Comparison of ENCODE assay signal across 17 mouse cellular contexts in genomic region chr2:5194701-5195215, GRCm38 (mm10). TPM values are rescaled to one million over a fixed set of nuclear protein-coding genes. Genes with fewer than 3 reads are reported as not detected.
A peak's percentile ranks its signal among the peaks of the same experiment; 100 is the strongest.
DNase-seq lines count a peak whose midpoint lies in the region; ATAC-seq and TF ChIP-seq lines count a peak whose summit lies in the region.
"Had no signal": no experiment of that assay in that cellular context is flagged by ENCODE, and none has a peak within 500 bp of the region (broad histone marks: within the 10 kb centered on the region; RNA-seq: fewer than 3 reads in every experiment).

No protein-coding gene starts in this region.

- no peak overlapping the region for H3K4me2 ChIP-seq in forebrain, embryonic 14.5 days (ENCODE audit: low read length)
- no peak overlapping the region for H3K4me2 ChIP-seq in forebrain, embryonic 11.5 days (ENCODE audit: low read depth, low read length, severe bottlenecking)
- no peak overlapping the region for H3K4me2 ChIP-seq in lung, embryonic 14.5 days
- no peak overlapping the region for H3K4me2 ChIP-seq in embryonic facial prominence, embryonic 15.5 days (replicated peaks)
- H3K4me2 ChIP-seq: hindbrain, embryonic 13.5 days; liver, embryonic 12.5 days had no signal

- in situ Hi-C loops in Patski (cut with MboI; ENCODE audit: low pct_unique_long_range_greater_than_20kb): no loop called here

- H3K27ac ChIP-seq in forebrain, embryonic 14.5 days (ENCODE audit: low read depth, low read length): no peak overlapping the region
- no peak overlapping the region for H3K27ac ChIP-seq in forebrain, embryonic 11.5 days (ENCODE audit: low read depth, low read length)
- H3K27ac ChIP-seq in lung, embryonic 14.5 days (ENCODE audit: low read depth): no peak overlapping the region
- H3K27ac ChIP-seq in embryonic facial prominence, embryonic 15.5 days (replicated peaks): 0 out of 2 replicates have a peak overlapping the region, but pooled peaks have one; percentile 1
- H3K27ac ChIP-seq: heart, embryonic 10.5 days; hindbrain, embryonic 13.5 days; liver, embryonic 12.5 days had no signal

- DNase-seq in forebrain, embryonic 14.5 days (ENCODE audit: low spot score): peak; percentile 34
- DNase-seq in forebrain, embryonic 11.5 days (ENCODE audit: low spot score): no peak
- DNase-seq in lung, embryonic 14.5 days: peak; percentile 62
- no peak for DNase-seq in lung, postnatal 10 days
- DNase-seq in Patski (ENCODE audit: low read depth, low spot score): peak; percentile 46
- DNase-seq in ovary, postnatal 14 days (ENCODE audit: low spot score): no peak
- DNase-seq: B cell, adult 2 months; cerebellum, adult 11-12 months; gastrocnemius, postnatal 14 days; heart, postnatal 10 days; kidney, adult 8-10 months; thymus, postnatal 14 days had no signal

- no peaks in the 10 kb centered on the region for H3K36me3 ChIP-seq in forebrain, embryonic 14.5 days (ENCODE audit: control insufficient read depth, insufficient read depth, low read length)
- no peaks in the 10 kb centered on the region for H3K36me3 ChIP-seq in forebrain, embryonic 11.5 days (ENCODE audit: control insufficient read depth, insufficient read depth, low read length)
- no peaks in the 10 kb centered on the region for H3K36me3 ChIP-seq in lung, embryonic 14.5 days (ENCODE audit: insufficient read depth)
- H3K36me3 ChIP-seq in embryonic facial prominence, embryonic 15.5 days: no peaks in the 10 kb centered on the region
- H3K36me3 ChIP-seq: heart, embryonic 10.5 days; hindbrain, embryonic 13.5 days; liver, embryonic 12.5 days had no signal

- H3K27me3 ChIP-seq in forebrain, embryonic 14.5 days (replicated peaks; ENCODE audit: control insufficient read depth, insufficient read depth, low read length): no peaks in the 10 kb centered on the region
- H3K27me3 ChIP-seq in forebrain, embryonic 11.5 days (ENCODE audit: control insufficient read depth, insufficient read depth, low read length): no peaks in the 10 kb centered on the region
- no peaks in the 10 kb centered on the region for H3K27me3 ChIP-seq in lung, embryonic 14.5 days (ENCODE audit: insufficient read depth, low read length)
- H3K27me3 ChIP-seq in Patski: no peaks in the 10 kb centered on the region
- no peaks in the 10 kb centered on the region for H3K27me3 ChIP-seq in embryonic facial prominence, embryonic 15.5 days
- H3K27me3 ChIP-seq: liver, embryonic 12.5 days had no signal

- H3K4me3 ChIP-seq in forebrain, embryonic 14.5 days (ENCODE audit: low read depth, low read length): no peak overlapping the region
- no peak overlapping the region for H3K4me3 ChIP-seq in forebrain, embryonic 11.5 days (ENCODE audit: low read depth, low read length)
- no peak overlapping the region for H3K4me3 ChIP-seq in lung, embryonic 14.5 days (ENCODE audit: low read depth, low read length)
- no peak overlapping the region for H3K4me3 ChIP-seq in embryonic facial prominence, embryonic 15.5 days (replicated peaks)
- H3K4me3 ChIP-seq: heart, embryonic 10.5 days; hindbrain, embryonic 13.5 days; liver, embryonic 12.5 days had no signal

- WGBS in forebrain, embryonic 14.5 days: 78% methylated on average over 6 of the region's 6 CpGs
- WGBS in forebrain, embryonic 11.5 days: 86% methylated on average over 6 of the region's 6 CpGs
- WGBS in lung, embryonic 14.5 days: 55% methylated on average over 6 of the region's 6 CpGs
- whole genome bisulfite sequencing in embryonic facial prominence, embryonic 15.5 days: 55% methylated on average over 6 of the region's 6 CpGs

- POLR2A ChIA-PET in Patski (lab: Charles Lee): no interaction called here

- ATAC-seq in forebrain, embryonic 14.5 days: no peak
- no peak for ATAC-seq in forebrain, embryonic 11.5 days (replicated peaks; ENCODE audit: low FRiP score)
- ATAC-seq in lung, embryonic 14.5 days (ENCODE audit: insufficient read depth): no peak
- peak; percentile 72 for ATAC-seq in Patski
- ATAC-seq in embryonic facial prominence, embryonic 15.5 days (ENCODE audit: insufficient number of reproducible peaks, low FRiP score, low TSS enrichment, low read depth): no peak
- ATAC-seq: activated CD4-positive, CD25-positive, alpha-beta regulatory T cell, adult 4 months; liver, embryonic 12.5 days had no signal

- no peaks in the 10 kb centered on the region; the same call in 1 of the 2 replicates for H3K4me1 ChIP-seq in forebrain, embryonic 14.5 days (ENCODE audit: control insufficient read depth, insufficient read depth, low read length)
- no peaks in the 10 kb centered on the region for H3K4me1 ChIP-seq in forebrain, embryonic 11.5 days (replicated peaks; ENCODE audit: control insufficient read depth, insufficient read depth, low read length)
- H3K4me1 ChIP-seq in lung, embryonic 14.5 days (ENCODE audit: insufficient read depth): no peaks in the 10 kb centered on the region
- peaks cover 20% of the 10 kb centered on the region for H3K4me1 ChIP-seq in embryonic facial prominence, embryonic 15.5 days
- H3K4me1 ChIP-seq: heart, embryonic 10.5 days; liver, embryonic 12.5 days had no signal

- CTCF ChIA-PET in Patski (lab: Charles Lee): no interaction called here

- no peak for TF ChIP-seq CTCF in lung, embryonic 14.5 days (IDR thresholded peaks at IDR 0.05; ENCODE audit: low read depth)
- TF ChIP-seq CTCF in Patski (IDR thresholded peaks at IDR 0.05): no peak

- no peak overlapping the region for H3K9ac ChIP-seq in forebrain, embryonic 14.5 days (ENCODE audit: low read length)
- H3K9ac ChIP-seq in forebrain, embryonic 11.5 days (ENCODE audit: low read length): no peak overlapping the region
- no peak overlapping the region for H3K9ac ChIP-seq in lung, embryonic 14.5 days
- H3K9ac ChIP-seq in embryonic facial prominence, embryonic 15.5 days: no peak overlapping the region
- H3K9ac ChIP-seq: hindbrain, embryonic 13.5 days; liver, embryonic 12.5 days had no signal

- H3K9me3 ChIP-seq in forebrain, embryonic 14.5 days (replicated peaks; ENCODE audit: control insufficient read depth, low read length): no peaks in the 10 kb centered on the region
- no peaks in the 10 kb centered on the region for H3K9me3 ChIP-seq in forebrain, embryonic 11.5 days (ENCODE audit: control insufficient read depth, low read length)
- H3K9me3 ChIP-seq in lung, embryonic 14.5 days (ENCODE audit: low read depth, low read length): no peaks in the 10 kb centered on the region
- H3K9me3 ChIP-seq in embryonic facial prominence, embryonic 15.5 days (replicated peaks): no peaks in the 10 kb centered on the region
- H3K9me3 ChIP-seq: heart, embryonic 10.5 days; hindbrain, embryonic 13.5 days; liver, embryonic 12.5 days had no signal

RNA-seq across cellular contexts. Expression of gene Ccdc3, which starts 57.2 kb away (rescaled TPM):
- polyA plus RNA-seq in forebrain, embryonic 14.5 days (2014; fragmentation: Nextera tagmentation; extraction: Ambion mirVana): 2.2 and 3.8 TPM in 2 replicates
- 3.9 and 4.6 TPM in 2 replicates for polyA plus RNA-seq in forebrain, embryonic 11.5 days (2014; fragmentation: Nextera tagmentation; extraction: Ambion mirVana)
- 0.78 and 1.4 TPM in 2 replicates for polyA plus RNA-seq in lung, embryonic 14.5 days (2014; fragmentation: Nextera tagmentation; extraction: Ambion mirVana)
- 0.24 TPM for polyA plus RNA-seq in Patski (2021)
- 57.3 and 60.1 TPM in 2 replicates for polyA plus RNA-seq in embryonic facial prominence, embryonic 15.5 days (2015; fragmentation: Nextera tagmentation; extraction: Ambion mirVana)
- polyA plus RNA-seq: activated CD4-positive, CD25-positive, alpha-beta regulatory T cell, adult 4 months had no signal

Comparison
In these comparisons a context has a peak if more than half of its experiments do, and no peak if none do; other contexts are left out.
1. DNase-seq: peak in forebrain, embryonic 14.5 days (single experiment), lung, embryonic 14.5 days (single experiment) and Patski (single experiment); none in forebrain, embryonic 11.5 days (single experiment), lung, postnatal 10 days (single experiment) and ovary, postnatal 14 days (single experiment).
2. RNA of gene Ccdc3, which starts 57.2 kb away (polyA plus RNA-seq): 57.3 to 60.1 TPM in embryonic facial prominence, embryonic 15.5 days; 3.9 to 4.6 TPM in forebrain, embryonic 11.5 days, 2.2 to 3.8 TPM in forebrain, embryonic 14.5 days, 0.78 to 1.4 TPM in lung, embryonic 14.5 days and 0.24 TPM in Patski (single experiment); every median in the first group is over 10 times any median in the second.